Mouse (Mus musculus): ENCODE measurements around the gene Psmd13. TPM values are rescaled to one million over a fixed set of nuclear protein-coding genes. Genes with fewer than 3 reads are reported as not detected.

The Psmd13 gene
- polyA plus RNA-seq, 1 experiment from 2014 or later: 296 TPM

DNA sequence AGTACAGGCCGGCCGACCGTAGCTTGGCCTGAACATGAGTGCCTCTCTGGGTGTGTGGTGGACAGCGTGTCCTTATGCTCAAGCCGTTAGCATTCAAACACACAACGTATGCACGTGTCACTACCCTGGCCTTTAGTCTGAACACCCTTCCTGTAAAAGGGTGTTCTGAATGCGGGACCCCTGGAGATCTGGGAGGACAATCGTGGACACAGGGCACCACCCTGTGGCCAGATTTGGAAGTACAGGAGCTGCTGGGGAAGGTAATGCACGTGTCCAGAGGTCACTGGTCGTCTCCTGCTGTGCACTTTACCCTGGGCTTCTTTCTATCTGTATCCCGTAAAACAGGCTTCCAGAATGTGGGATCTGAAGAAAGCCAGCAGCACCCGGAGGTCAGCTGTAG, 21.4 kb downstream of the Psmd13 start:
- peak; percentile 77 for DNase-seq (ENCODE audit: low spot score)

DNA sequence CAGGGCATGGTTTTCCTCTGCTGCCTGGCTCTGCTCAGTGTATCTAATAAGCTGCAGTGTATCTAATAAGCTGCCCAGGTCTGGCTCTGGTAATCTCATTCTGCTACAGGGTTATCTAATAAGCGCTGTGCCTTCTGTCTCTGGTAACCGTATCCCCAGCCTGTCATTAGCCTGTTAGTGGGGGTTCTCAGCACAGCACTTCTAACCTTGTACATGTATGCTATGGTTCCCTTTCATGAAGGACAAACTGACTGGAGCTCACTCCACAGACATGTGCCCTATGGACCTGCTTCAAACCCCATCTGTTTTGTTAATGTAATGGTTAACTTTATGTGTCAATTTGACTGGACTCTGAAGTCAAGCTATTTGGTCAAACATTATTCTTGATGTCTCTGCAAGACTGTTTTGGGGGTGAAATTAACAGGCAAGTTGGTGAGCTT, 23.9 kb downstream of the Psmd13 start:
- DNase-seq (ENCODE audit: low spot score): no peak

GRCm38 (mm10) chr7:140907131-140907530, 25.4 kb downstream of the Psmd13 start:
- DNase-seq (ENCODE audit: low spot score): no peak

- DNase-seq (ENCODE audit: low spot score): no peak
Observed at GRCm38 (mm10) chr7:140907697-140908096, 25.9 kb downstream of the Psmd13 start.

DNA sequence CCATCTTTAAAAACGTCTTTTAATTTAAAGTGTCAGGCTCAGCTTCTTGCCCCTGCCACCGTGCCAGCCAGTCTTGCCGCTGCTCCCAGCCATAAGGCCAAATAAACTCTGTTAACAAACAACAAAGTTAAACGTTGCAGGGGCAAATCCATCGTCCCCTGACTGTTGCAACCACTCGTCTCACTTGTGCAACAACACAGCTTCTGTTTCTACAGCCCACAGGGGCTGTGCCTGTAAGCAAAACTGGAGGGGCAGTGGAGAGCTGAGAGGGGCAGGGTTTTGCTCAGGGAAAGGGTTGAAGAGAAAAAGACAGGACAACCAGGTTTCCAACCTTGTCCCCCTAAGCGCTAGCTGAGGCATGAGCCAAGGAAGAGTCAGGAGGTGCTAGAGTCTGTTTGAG, 26.4 kb downstream of the Psmd13 start:
- DNase-seq (ENCODE audit: low spot score): no peak

GRCm38 (mm10) chr7:140908634-140909107, 26.9 kb downstream of the Psmd13 start:
- DNase-seq (ENCODE audit: low spot score): peak; percentile 87

DNA sequence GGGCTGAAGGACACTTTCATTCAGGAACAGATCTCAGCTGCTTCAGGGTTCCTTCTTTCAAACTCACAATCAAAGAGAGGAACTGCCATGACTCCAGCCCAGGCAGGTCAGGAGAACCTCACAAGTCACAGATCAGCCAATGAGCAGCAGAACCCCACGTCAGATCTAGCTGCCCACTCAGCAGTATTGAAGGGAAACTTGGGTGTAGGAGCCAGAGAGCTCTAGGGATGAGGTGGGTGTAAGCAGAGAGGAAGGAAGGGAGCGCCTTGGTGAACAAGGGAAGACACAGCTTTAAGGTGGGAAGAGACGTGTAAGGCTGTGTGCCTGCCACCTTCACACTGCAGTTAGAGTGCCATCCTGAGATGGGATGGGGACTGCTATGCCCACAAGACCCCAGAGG, 30.5 kb downstream of the Psmd13 start:
- DNase-seq (ENCODE audit: low spot score): no peak

GRCm38 (mm10) chr7:140912846-140913482, 31.2 kb downstream of the Psmd13 start:
- no peak for DNase-seq (ENCODE audit: low spot score)

- no peak for DNase-seq (ENCODE audit: low spot score)
Observed at GRCm38 (mm10) chr7:140914031-140914690, 32.4 kb downstream of the Psmd13 start.

DNA sequence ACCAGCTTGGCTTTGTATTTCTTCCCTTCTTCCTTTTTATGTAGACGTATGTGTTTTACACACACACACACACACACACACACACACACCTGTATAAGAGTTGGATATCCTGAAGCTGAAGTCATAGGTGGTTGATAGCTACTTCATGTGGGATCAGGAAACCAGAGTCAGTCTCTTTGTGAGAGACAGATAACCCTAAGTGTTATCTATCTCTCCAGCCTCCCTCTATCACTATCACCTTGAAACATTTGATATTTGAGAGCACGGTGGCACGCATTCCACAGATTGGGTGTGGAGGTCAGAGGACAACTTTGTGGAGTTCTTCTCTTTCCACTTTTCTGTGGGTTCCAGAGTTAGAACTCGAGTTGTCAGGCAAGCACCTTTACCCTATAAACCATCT, 38.1 kb downstream of the Psmd13 start:
- DNase-seq (ENCODE audit: low spot score): no peak

GRCm38 (mm10) chr7:140920418-140921029, 38.8 kb downstream of the Psmd13 start, which contains the start of gene Nlrp6:
Gene Nlrp6 (plus strand): TSS chr7:140920902.
- DNase-seq (ENCODE audit: low spot score): no peak

DNA sequence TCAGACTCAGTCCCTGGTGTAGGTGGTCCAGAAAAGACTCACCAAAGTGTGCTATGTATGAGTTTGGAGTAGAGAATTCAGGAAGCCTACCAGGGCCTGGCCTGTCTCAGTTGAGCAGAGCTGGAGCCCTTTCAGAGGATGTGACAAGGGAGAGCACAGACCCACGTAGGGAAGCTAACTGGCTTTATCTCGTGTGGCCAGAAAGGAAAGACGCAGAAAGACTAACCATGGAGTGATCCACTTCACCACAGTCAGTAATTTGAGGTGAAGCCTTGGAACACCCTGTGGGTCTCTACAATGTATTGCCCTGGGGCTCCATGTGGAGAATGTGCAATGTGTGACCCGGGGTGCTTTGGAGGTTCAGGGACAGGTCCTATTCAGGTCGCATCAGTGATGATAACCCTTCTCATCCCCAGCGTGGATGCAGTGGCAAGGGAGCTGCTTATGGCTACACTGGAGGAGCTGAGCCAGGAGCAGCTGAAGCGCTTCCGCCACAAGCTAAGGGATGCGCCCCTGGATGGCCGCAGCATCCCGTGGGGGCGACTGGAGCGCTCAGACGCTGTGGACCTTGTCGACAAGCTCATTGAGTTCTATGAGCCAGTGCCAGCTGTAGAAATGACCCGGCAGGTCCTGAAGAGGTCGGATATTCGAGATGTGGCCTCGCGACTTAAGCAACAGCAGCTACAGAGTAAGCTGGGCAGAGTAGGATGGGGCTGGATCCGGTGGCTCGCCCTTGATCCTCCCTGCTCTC, 39.6 kb downstream of the Psmd13 start:
- DNase-seq (ENCODE audit: low spot score): no peak

DNA sequence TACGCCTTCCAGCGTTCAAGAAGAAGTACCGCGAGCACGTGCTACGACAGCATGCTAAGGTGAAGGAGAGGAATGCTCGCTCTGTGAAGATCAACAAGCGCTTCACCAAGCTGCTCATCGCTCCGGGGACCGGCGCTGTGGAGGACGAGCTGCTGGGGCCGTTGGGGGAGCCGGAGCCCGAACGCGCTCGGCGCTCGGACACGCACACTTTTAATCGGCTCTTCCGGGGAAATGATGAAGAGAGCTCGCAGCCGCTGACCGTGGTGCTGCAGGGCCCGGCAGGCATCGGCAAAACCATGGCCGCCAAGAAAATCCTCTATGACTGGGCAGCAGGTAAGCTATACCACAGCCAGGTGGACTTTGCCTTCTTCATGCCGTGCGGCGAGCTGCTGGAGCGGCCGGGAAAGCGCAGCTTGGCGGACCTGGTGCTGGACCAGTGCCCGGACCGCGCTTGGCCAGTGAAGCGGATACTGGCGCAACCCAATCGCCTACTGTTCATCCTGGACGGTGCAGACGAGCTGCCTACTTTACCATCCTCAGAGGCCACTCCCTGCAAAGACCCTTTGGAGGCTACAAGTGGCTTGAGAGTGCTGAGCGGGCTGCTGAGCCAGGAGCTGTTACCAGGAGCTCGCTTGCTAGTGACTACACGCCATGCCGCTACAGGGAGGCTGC, 40.8 kb downstream of the Psmd13 start:
- DNase-seq (ENCODE audit: low spot score): peak; percentile 18

DNA sequence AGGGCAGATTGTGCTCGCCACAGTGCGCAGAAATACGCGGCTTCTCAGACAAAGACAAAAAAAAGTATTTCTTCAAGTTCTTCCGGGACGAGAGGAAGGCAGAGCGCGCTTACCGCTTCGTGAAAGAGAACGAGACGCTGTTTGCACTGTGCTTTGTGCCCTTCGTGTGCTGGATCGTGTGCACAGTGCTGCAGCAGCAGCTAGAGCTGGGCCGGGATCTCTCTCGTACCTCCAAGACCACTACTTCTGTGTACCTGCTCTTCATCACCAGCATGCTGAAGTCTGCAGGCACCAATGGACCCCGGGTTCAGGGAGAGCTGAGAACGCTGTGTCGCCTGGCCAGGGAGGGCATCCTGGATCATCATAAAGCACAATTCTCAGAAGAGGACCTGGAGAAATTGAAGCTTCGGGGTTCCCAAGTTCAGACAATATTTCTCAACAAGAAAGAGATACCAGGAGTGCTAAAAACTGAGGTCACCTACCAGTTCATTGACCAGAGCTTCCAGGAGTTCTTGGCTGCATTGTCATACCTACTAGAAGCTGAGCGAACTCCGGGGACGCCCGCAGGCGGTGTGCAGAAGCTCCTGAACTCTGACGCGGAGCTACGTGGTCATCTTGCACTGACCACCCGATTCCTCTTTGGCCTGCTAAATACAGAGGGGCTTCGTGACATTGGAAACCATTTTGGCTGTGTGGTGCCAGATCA, 41.5 kb downstream of the Psmd13 start:
- DNase-seq (ENCODE audit: low spot score): peak; percentile 32

DNA sequence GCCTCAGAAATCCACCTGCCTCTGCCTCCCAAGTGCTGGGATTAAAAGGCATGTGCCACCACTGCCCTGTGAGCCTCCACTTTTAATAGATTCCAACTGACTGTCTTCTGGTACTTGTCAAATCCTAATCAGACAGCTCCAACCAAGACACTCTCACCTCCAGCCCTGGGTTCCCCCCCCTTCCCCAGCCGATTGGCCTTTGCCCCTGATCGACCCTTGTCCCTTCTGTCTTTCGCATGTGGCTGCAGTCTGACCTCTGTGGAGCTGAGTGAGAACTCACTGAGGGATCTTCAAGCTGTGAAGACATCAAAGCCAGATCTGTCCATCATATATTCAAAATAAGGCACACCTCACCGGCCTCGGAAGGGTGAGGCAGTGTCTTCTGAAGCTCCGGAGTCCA, 45.4 kb downstream of the Psmd13 start:
- DNase-seq (ENCODE audit: low spot score): no peak

- DNase-seq (ENCODE audit: low spot score): no peak
Observed at GRCm38 (mm10) chr7:140938436-140938835, 56.7 kb downstream of the Psmd13 start.

GRCm38 (mm10) chr7:140938896-140939295, 57.1 kb downstream of the Psmd13 start:
- DNase-seq (ENCODE audit: low spot score): no peak

GRCm38 (mm10) chr7:140939669-140940171, 58.0 kb downstream of the Psmd13 start:
- DNase-seq (ENCODE audit: low spot score): no peak

DNA sequence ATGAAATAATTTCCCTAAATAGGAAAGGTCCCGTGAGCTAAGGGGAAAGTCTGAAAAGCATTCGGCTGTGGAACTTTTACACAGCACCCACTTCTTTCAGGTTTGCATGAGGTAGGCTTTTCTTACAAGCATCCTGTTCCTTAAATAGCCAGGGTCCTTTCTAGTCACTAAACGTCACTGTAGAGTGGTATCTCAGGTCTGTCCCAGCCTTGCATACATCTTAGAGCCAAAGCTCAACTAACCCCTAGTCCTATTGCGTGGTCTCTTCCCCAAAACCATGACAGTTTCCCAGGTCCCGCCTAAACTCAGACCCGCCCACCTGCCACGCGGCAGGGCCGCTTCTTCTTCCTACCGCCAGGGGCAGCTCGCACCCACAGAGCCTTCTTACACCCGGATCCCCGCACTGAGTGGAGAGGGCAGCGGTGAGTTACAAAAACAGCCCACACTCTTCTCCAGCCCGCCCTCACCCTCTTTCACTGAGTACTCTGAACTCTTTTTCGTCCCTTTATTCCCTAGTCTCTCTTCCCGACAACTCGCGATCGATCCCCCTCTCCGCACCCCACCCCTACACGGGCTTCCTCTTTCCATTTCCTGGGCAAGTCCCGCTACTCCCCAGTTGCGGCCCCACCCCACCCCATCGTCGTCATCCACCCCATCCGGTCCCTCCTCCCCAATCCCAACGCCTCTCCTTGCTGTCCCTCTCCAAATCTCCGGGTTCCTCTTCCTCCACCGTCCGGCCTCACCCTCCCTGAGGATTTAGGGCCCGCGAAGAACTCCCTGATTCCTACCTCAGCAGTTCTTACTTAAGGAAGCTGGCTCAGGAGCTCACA, 59.7 kb downstream of the Psmd13 start, which contains the start of gene Pgghg:
Gene Pgghg (plus strand): TSS at position 170 of the 830 bp plus-strand sequence.
- peak; percentile 86 for DNase-seq (ENCODE audit: low spot score)
